Comparison of ENCODE assay signal across 8 mouse cellular contexts in the genomic region with DNA sequence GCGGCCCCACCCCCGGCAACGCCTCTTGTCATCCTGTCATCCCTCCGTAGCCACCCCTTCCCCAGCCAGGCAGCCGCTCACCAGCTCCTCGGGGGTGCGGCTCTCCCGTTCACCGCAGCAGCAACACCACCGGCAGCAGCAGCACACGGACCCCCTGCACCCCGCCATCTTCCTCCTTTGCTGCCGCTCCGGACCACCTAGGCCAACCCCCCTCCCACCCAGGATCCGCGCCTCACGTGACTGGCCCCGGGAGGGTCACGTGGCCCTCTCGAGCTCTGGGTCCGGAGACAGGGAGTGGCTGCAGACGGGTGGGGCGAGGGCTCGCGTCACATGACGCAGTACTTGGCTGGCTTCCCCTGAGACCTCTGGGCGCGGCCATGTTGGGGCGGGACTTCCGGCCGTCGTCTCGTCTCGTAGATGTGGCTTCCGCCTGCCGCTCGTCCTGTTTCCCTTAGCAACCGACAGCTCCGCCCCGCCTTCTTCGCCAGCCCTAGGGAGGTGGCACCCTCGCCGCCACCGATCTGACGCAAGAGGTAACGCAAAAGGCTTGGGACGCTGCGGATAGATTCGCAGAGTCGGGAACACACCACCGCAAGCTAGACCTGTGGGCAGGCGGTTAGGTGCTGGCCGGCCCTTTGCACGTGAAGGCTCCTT. TPM values are rescaled to one million over a fixed set of nuclear protein-coding genes. Genes with fewer than 3 reads are reported as not detected.
DNase-seq lines count a peak whose midpoint lies in the region; ATAC-seq and TF ChIP-seq lines count a peak whose summit lies in the region.

Gene Clcn6, minus strand, starts transcription at position 222 of the 654 bp plus-strand sequence.
Gene Mthfr, plus strand, starts transcription at position 478 of the 654 bp plus-strand sequence.

- H3K27ac ChIP-seq in ES-E14 (ENCODE audit: insufficient read depth, low read depth, low read length, poor library complexity, severe bottlenecking) = peak within 1 kb of the TSS; percentile 78
- H3K27ac ChIP-seq in forebrain, embryonic 15.5 days (replicated peaks) = peak within 1 kb of the TSS; percentile 85

- TF ChIP-seq CTCF in lung, adult 2 months (IDR thresholded peaks at IDR 0.05; ENCODE audit: insufficient read depth, low read length) = no peak

- no peaks in the 10 kb centered on the region for H3K27me3 ChIP-seq in forebrain, embryonic 15.5 days

- peak within 1 kb of the TSS; percentile 67 for H3K4me2 ChIP-seq in forebrain, embryonic 15.5 days (replicated peaks)

- intact Hi-C loops in heart, postnatal 25 days (cut with DNase I) = no loop called here

- in situ Hi-C loops in ES-E14 (cut with MboI; ENCODE audit: low sequenced_read_pairs in 2 of 2, unreplicated experiment in 2 of 2) = no loop called here

- H3K4me1 ChIP-seq in ES-E14 (ENCODE audit: control insufficient read depth in 2 of 2, insufficient read depth in 2 of 2, low read length in 2 of 2, poor library complexity in 1 of 2) = peaks cover 12 to 16% of the 10 kb centered on the region in 2 experiments; a peak in 3 of 4 replicates
- peaks cover 55% of the 10 kb centered on the region for H3K4me1 ChIP-seq in forebrain, embryonic 15.5 days
- peaks cover 15% of the 10 kb centered on the region for H3K4me1 ChIP-seq in lung, adult 2 months (ENCODE audit: control insufficient read depth, insufficient read depth, low read length)

- peak within 1 kb of the TSS; percentile 88 to 96 for H3K4me3 ChIP-seq in ES-E14 (ENCODE audit: insufficient read depth in 1 of 2, low read depth in 1 of 2, low read length in 2 of 2, poor library complexity in 1 of 2, severe bottlenecking in 1 of 2)
- peak within 1 kb of the TSS; percentile 57 for H3K4me3 ChIP-seq in forebrain, embryonic 15.5 days
- peak within 1 kb of the TSS; percentile 89 for H3K4me3 ChIP-seq in lung, adult 2 months (replicated peaks; ENCODE audit: extremely low read depth, low read depth, low read length)

- WGBS in forebrain, embryonic 15.5 days = under 1% methylated on average over 54 of the region's 54 CpGs
- WGBS in lung, adult 2 months = under 1% methylated on average over 54 of the region's 54 CpGs

- peak within 1 kb of the TSS; percentile 87 for H3K9ac ChIP-seq in ES-E14 (ENCODE audit: insufficient read depth, low read depth, low read length, poor library complexity, severe bottlenecking)
- peak within 1 kb of the TSS; percentile 69 for H3K9ac ChIP-seq in forebrain, embryonic 15.5 days (replicated peaks)

- peak; percentile 90; the same call in 1 of the 2 replicates for TF ChIP-seq POLR2A in lung, adult 2 months (IDR thresholded peaks at IDR 0.05; ENCODE audit: borderline replicate concordance, extremely low read depth, low read depth, low read length)

- peaks cover 7% of the 10 kb centered on the region for H3K36me3 ChIP-seq in ES-E14 (ENCODE audit: control insufficient read depth, insufficient read depth, low read length, poor library complexity, severe bottlenecking)
- H3K36me3 ChIP-seq in forebrain, embryonic 15.5 days = peaks cover 21% of the 10 kb centered on the region; the same call in 1 of the 2 replicates

- peak; percentile 97 for DNase-seq in ES-E14 (ENCODE audit: low read depth, low spot score)
- peak; percentile 100 for DNase-seq in cerebellum, adult 11-12 months
- peak; percentile 99 for DNase-seq in heart, postnatal 25 days (ENCODE audit: low spot score)
- peak; percentile 100 for DNase-seq in layer of hippocampus, adult 18-20 months (ENCODE audit: low spot score in 2 of 2)
- peak; percentile 100 for DNase-seq in lung, adult 2 months
- DNase-seq in thymus, adult 18-20 months = peak; percentile 99

- ATAC-seq in forebrain, embryonic 15.5 days (replicated peaks) = peak; percentile 94
- ATAC-seq in neutrophil, adult 5-6 weeks (ENCODE audit: extremely low read depth, insufficient number of reproducible peaks, low FRiP score, poor library complexity, severe bottlenecking) = peak; percentile 93

- no peaks in the 10 kb centered on the region for H3K9me3 ChIP-seq in ES-E14 (ENCODE audit: control insufficient read depth, insufficient read depth, low read depth, low read length)
- no peaks in the 10 kb centered on the region for H3K9me3 ChIP-seq in forebrain, embryonic 15.5 days

TF ChIP-seq in ES-E14, 5 proteins besides CTCF, POLR2A, EP300 and RAD21:
- TF ChIP-seq ZC3H11A (IDR thresholded peaks at IDR 0.05; ENCODE audit: borderline replicate concordance, low read depth, low read length) (no peak), CHD2 (IDR thresholded peaks at IDR 0.05; ENCODE audit: low read depth, low read length) (no peak; the same call in 1 of the 2 replicates), MAFK (IDR thresholded peaks at IDR 0.05; ENCODE audit: insufficient read depth, low read depth, low read length) (no peak), HCFC1 (IDR thresholded peaks at IDR 0.05; ENCODE audit: borderline replicate concordance, insufficient read depth, low read length) (peak; percentile 70)

RNA-seq across cellular contexts. Expression of gene Clcn6, which starts in this region (rescaled TPM):
- total RNA-seq in ES-E14 (2012; rRNA removed) = 32.5 and 49.1 TPM in 2 replicates
- polyA plus RNA-seq in forebrain, embryonic 15.5 days (2015; fragmentation: Nextera tagmentation; extraction: Ambion mirVana) = 30.8 and 33.4 TPM in 2 replicates
- 1 to 10 TPM; 8.6 to 8.7 TPM for total RNA-seq in heart, postnatal 25 days (2021)
- 10 to 100 TPM; 79.0 to 82.0 TPM for total RNA-seq in layer of hippocampus, adult 18-20 months (2021)
- polyA plus RNA-seq in lung, adult 2 months (2012; rRNA removed) = 14.1 and 14.9 TPM in 2 replicates
- 14.9 and 16.5 TPM in 2 replicates for total RNA-seq in neutrophil, adult 5-6 weeks (2017)

RNA-seq across cellular contexts. Expression of gene Mthfr, which starts in this region (rescaled TPM):
- total RNA-seq in ES-E14 (2012; rRNA removed) = 34.0 and 51.7 TPM in 2 replicates
- 16.6 and 17.1 TPM in 2 replicates for polyA plus RNA-seq in forebrain, embryonic 15.5 days (2015; fragmentation: Nextera tagmentation; extraction: Ambion mirVana)
- total RNA-seq in heart, postnatal 25 days (2021) = 10 to 100 TPM in 1 of 2 experiments, 1 to 10 TPM in 1; 9.7 to 11.3 TPM
- total RNA-seq in layer of hippocampus, adult 18-20 months (2021) = 10 to 100 TPM; 28.0 to 30.8 TPM
- 34.8 and 38.9 TPM in 2 replicates for polyA plus RNA-seq in lung, adult 2 months (2012; rRNA removed)
- total RNA-seq in neutrophil, adult 5-6 weeks (2017) = 10.0 and 20.0 TPM in 2 replicates

Comparison
In these comparisons a context has a peak if more than half of its experiments do, and no peak if none do; other contexts are left out.
1. Peak in every context shown above with its lines: DNase-seq, ATAC-seq, H3K4me3 ChIP-seq and H3K27ac ChIP-seq.